Mouse (Mus musculus) thymus, postnatal 4 days (tissue): ENCODE data around the gene Gm5485.

Experiments used
- DNase-seq: peaks from one replicate; pipeline ENCODE4 v3.0.0; 2021

The Gm5485 gene

DNA sequence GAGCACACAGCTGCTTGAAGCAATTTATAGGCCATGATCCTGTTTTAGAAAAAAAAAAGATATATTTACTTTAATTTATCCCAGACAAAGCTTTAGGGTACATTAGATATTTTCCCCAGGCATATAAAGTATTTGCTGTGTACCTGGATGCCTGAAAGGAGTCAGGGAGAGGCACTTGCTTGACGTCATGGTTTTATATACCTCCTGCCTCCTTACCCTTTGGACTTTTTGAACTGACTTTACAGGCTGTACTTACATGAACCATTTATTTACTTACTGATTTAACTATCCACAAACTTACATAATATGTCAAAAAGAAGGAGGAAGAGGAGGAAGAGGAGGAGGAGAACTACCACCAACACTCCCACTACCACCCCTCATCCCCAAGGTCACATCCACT lies at the start of gene Gm5485:
Gene Gm5485, minus strand, starts transcription at position 171 of the 400 bp plus-strand sequence.
- no peak for DNase-seq

DNA sequence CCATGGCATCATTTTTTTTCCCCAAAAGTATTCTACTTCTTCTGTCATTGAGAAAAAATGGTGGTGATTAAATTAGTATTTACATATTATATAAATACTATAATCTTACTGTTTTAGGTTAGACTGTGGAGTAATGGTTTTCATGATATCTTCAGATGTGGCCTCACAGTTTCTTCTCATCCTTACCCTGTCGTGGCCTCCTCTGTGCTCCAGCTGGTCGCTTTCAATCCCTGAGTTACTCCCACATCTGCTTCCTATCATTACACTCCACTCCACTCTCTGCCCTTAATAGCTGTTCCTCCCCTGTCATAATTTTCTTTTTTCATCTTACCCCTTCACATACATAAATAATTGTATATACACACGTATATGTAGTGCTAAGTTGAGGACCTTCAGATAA lies 41.0 kb upstream of the Gm5485 start:
- no peak for DNase-seq

DNA sequence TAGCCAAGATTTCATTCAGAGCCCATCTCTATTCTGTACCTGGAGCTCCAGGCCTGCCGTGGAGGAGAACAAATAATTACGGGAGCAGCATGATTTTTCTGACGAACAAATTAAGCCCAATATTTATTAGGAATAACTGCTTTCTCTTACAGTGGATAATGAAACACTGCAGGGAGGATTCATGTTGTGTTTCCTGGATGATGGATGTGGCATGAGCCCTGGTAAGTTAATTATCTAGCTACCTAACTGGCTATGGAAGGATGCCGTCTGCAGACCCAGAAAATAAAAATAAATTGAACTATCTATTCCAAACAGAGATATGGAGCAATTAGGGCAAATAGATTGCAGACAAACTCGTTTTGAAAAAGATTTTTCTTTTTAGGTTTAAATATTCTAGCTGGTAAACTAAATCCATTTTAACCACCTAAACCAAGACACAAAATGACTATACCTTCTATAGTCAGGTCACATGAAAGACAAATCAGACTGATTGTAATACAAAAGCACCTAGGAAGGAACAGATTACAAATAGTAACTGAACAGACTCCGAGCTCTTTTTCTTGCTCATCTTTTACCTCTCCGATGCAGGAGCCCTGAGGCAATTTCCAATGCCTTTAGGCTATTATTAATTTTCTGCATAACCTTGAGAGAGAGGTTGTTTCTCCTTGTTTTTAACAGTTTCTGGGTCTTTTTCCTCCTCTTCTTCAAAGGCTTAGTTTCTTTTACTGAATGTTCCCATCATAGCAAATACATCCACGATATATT lies 34.1 kb upstream of the Gm5485 start:
- no peak for DNase-seq

DNA sequence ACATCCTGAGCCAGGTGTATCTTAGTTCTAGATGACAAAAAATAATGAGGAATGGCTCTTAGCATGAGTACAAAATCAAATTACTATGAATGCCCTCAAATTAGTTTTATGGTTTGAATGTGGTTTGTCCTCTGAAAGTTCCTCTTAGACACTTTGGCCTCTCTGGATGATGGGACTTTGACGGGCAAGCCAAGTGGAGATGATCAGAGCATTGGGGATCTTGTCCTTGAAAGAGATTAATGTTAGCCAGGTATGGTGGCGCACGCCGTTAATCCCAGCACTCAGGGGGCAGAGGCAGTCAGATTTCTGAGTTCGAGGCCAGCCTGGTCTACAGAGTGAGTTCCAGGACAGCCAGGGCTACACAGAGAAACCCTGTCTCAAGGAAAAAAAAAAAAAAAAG lies 32.4 kb upstream of the Gm5485 start:
- no peak for DNase-seq

DNA sequence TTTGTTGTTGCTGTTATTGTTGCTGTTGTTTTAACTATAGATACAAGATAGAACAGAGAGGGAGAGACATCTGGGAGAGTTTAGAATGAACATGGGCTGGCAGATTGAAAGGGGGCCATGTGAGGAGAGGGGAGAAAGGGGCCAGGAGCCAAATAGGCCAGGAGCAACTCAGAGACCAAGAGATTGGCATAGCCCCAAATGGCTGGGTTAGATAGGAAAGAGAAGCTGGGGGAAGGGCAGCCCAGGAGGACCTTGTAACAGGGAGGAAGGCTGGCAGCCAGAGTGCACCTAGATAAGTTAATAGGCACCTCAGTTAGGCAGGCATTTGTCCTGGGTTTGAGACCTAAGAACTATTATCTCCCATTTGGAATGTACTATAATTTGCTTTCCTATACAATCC lies 25.3 kb upstream of the Gm5485 start:
- DNase-seq: no peak

DNA sequence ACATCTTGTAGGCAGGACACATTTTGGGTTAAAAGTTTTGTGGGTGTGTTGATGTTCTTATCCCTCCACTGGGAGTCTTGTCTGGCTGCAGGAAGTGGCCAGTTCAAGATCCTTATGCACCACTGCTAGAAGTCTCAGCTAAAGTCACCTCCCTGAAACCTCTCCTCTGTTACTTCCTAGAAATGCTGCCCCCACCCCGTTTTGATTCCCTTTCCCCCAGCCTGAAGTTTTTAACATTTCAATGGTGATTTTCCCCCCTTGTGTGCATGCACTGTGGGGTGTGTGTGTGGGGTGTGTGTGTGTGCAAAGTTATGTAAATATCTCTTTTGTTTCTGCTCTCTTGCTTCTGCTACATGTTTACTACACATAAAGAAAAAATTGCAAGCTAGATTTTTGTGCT lies 23.2 kb upstream of the Gm5485 start:
- DNase-seq: no peak

DNA sequence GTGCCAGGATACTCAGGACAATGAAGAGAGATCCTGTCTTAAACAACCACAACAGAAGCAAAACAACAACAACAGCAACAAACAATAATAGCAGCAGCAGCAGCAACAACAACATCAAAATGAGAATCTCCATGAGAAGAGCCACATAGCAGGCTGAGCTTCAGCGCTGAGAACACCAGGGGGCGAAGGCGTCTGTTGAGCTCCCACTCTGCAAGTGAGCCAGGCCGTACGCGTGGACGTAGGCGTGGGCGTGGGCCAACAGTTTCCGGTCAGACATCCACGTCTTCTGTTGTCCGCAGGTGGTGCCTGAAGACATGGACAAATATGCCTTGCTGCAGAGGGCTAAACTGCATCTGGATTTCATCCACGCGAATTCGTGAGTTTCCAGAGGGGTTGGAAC lies 18.8 kb upstream of the Gm5485 start, which contains the start of gene Morc1:
Gene Morc1, plus strand, starts transcription at position 211 of the 400 bp plus-strand sequence.
- peak; percentile 55 for DNase-seq

DNA sequence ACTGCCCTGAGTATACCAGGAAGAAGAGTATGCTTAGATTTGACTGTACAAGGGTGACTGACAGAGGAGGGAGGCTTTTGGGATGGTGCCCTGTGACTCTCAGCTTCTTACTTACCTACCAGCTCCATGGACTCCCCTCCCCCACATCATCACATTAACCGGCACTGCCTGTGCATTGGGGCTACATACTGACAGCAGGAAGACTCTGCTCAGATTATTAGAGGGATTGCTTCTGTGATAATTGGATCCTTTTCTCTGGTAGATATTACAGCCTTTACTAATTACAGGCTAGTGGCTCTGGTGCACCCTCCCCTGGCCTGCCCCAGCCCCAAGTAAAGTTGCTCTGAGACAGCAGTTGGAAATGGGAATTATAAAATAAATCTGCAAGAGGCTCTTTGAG lies 17.2 kb upstream of the Gm5485 start:
- DNase-seq: no peak

DNA sequence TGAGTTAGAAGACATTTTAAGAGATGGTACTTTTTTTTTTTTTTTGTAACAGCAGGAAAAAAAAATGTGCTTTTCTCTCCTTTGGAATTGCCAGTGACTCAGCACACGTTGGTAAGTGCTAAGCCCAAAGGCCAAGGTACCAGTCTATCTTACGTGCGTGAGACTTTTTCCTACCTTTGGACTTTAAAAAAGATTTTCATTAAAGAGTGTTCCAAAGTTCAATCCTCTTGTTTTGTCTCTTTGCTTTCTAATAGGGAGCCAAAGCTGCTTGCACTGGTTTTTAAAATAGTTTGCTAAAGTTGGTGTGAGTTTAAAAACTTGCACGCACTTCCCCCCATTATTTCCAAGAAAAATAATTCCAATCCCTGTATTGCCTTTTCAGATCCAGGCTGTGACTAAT lies 11.9 kb upstream of the Gm5485 start:
- no peak for DNase-seq

DNA sequence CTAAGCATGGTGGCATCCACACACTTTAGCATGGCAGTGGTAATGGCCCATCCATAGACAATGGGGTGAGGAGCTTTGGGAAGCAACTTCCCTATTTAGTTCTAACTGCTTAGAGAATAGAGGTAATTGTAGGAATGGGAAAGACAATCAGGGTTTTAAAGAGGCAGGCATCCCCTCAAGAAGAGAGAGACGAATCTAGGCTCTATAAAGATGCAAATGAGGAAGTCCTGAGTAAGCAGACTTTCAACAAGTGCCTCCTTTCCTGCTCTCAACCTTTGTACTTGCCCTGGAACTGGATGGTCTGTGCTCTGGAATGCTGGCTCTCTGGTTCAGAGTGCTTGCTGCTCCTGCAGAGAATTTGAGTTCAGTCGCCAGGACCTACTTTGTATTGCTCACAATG lies 10.3 kb upstream of the Gm5485 start:
- no peak for DNase-seq

DNA sequence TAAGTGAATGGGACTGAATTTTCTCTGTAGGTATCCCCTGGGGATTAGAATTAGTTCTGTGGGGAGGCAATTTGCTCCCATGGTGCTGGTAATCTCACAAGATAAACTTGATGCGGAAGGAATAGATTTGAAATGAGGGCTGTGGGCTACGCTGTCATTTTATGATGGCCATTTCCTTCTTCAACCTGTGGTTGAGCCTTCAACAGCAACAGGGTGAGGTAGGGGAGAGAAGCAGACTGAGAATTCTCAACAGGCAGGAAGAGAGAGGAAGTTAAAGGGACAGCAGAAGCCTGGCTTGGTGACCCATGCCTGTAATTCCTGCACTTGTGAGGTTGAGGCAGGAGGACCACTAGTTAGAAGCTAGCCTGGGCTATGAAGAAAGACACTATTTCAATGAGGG lies 6.8 kb upstream of the Gm5485 start:
- DNase-seq: no peak

DNA sequence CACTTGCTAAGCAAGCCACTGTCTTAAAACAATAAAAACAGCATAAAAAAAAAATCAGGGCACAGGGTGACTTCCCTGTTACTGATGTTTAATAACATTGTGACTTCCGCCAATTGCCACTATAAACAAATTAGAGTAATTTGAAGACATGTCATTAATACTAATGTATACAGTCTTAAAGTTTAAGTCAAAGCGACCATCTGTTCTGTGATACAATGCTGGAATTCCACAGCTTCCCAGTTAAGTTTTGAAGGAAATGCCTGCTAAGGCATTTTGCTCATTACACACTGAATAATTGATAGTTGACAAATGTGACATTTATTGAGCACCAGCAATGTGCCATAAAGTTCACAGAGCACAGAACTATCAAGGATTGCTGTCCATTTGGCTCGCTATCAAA lies 6.3 kb upstream of the Gm5485 start:
- DNase-seq: no peak

DNA sequence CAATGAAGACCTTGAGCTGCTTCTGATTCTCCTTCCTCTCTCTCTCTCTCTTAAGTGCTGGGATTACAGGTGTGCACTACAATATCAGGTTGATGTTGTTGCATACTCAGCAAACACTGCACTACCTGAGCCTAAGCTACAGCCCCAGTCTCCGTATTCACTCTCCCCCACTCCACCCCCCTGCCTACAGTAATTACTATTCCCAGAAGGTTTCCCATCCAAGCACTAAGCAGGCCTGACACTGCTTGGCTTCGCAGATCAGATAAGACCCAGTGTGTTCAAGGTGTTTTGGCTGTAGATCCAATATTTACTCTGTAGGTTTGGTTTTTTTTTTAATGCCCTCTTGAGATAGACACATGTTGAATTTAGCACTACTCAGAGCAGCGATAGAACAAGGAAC lies 2.1 kb downstream of the Gm5485 start:
- no peak for DNase-seq

DNA sequence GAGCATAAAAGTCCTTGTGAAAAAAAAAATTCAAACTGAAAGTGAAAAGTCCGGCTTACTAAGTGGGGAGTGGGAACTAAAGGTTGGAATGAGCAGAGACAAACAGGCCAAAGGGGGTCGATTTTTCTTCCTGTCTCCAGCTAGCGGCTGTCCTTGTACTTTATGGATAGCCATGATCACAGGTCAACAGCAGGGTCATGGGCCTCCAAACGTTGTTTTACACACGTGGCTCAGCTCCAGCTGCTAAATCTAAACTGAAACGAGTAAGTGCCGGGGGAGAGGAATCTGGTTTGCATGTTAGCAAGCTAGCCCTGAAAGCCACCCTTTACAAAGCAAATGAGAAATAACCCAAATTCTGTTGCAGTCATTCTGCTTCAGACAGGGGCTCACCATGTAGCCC lies 2.6 kb downstream of the Gm5485 start:
- DNase-seq: no peak

DNA sequence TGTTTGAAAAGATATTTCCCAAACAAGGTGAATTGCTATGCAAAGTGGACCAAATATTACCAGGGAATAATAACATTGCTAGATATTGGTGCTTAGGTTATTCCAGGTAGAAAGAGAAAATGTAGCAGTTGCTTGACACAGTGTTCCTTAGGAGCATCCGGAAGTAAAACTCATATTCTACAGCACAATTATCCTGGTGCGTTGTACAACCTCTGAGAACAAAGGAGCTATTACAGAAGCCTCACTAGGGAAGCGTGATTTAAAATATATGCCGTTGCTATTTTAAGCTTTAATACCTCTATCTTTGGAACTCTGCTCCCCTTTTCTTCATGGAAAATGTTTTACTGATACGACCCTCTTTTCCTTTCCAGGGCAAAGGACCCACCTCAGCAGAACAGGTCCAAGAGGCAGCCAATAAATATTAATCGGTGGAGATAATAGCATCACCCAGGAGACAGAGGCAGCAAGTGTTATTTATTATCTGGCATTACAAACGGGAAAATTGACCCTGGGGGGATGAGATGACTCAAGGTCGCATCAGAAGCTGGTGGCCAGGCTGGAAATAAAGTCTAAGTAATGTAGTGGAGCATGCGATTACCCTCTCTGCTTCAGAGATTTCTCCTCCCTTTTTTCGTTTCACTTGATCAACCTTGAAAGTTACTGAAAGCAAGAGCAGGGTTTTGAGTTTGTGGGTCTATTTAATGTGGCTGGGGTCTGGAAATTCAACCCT lies 6.4 kb downstream of the Gm5485 start:
- DNase-seq: no peak

DNA sequence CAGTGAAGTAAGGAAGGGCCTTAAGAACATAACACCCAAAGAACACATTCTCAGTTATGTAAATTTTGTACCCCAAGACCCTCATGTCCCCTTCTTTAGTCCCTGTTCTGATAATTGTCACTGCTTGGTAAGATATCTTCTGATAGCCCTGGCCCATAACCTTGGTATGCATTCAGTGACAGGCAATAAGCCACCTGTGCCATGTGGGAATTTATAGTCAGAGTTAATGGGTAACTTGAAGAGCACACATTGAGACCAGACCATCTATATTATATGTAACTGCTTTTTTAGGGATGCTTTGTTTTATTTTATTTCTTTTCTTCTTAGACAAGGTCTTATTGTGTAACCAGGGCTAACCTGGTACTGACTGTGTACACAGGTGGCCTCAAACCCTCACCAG lies 8.2 kb downstream of the Gm5485 start:
- DNase-seq: no peak

DNA sequence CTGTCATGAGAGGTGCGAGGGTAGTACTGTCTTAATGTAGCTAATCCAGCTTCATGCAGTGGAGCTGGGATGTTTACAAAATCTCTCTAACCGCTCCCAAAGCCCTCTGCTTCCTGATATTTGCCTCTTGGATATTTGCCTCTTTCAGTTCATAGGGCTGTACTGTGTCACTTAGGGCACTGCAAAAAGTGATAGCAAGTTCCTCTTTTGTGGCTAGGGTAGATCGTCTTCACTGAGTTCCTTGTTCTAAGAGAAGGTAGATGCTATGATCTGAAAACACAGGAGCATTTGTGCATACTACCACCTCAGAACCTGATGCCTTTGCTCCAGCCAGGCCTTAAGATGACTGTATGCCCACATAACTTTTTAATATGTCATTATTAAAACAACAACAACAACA lies 8.8 kb downstream of the Gm5485 start:
- DNase-seq: no peak

DNA sequence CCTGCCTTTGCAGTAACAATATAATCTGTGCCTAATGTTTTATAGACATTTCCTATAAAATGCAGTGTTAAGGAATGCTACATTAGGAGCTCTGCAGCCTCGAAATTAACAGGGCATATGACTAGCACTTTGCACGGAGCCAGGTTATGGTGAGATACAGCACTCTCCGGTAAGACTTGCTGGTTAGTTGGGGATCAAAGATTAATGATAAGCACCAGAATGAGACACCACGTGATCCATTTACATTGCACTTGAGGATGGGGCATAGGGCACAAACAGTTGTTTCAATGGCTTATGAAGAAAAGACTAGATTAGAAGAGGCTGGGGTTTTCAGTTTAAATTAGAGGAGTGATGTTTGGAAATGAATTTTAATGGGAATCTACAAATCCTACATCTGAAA lies 9.3 kb downstream of the Gm5485 start:
- no peak for DNase-seq

DNA sequence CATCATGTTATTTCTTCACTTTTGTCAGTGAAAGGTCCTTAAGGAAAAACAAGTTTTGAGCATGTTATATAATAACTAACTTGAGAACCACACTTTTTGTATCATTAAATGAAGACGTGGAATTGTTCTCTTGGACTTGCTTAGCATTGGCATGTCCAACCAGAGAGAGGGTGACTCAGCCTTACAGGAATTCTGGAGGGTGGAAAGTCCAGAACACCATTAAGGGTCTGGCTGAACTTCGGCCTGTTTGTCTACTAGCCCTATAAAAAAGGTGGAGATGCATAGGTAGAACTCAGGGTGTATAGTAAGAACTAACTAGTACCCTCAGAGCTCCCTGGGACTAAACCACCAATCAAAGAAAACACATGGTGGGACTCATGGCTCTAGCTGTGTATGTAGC lies 16.9 kb downstream of the Gm5485 start:
- no peak for DNase-seq

DNA sequence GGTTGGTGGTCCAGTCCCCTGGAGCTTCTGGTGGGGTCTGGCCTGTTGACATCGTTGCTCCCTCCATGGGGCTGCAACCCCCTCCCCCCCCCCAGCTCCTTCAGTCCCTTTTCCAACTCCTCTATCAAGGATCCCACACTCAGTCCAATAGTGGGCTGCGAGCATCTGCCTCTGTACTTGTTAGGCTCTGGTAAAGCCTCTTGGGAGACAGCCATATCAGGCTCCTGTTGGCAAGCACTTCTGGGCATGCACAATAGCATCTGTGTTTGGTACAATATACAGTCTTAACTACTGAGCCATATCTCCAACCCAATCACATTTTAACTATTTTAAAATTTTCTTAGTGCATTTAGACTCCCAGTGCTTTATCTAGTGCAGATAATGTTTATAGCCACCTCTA lies 25.2 kb downstream of the Gm5485 start:
- no peak for DNase-seq

DNA sequence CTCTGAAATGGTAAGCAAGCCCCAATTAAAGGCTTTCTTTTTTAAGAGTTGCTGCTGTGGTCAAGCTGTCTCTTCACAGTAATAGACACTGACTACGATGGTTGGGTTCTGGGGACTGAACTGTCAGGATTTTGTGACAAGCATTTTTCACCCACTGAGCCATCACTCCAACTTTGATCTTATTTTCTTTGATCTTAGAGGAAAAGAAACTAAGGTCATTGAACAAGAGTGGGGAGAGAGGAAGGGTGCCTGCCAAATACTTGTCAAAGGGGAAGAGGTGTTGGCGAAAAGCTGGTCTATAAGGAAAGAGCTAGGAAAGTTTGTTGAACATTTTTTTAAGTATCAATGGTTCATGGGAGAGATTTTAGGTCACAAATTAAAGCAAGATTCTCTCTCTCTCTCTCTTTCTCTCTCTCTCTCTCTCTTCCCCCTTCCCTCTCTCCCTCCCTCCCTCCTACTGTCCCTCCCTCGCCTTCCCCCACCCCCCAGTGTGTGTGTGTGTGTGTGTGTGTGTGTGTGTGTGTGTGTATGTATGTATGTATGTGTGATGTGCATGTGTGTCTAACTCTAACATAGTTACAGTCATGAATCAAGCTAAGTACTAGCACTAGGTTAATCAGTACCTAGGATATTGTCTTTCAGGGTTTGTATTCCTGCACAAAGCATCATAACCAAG lies 28.5 kb downstream of the Gm5485 start:
- no peak for DNase-seq

DNA sequence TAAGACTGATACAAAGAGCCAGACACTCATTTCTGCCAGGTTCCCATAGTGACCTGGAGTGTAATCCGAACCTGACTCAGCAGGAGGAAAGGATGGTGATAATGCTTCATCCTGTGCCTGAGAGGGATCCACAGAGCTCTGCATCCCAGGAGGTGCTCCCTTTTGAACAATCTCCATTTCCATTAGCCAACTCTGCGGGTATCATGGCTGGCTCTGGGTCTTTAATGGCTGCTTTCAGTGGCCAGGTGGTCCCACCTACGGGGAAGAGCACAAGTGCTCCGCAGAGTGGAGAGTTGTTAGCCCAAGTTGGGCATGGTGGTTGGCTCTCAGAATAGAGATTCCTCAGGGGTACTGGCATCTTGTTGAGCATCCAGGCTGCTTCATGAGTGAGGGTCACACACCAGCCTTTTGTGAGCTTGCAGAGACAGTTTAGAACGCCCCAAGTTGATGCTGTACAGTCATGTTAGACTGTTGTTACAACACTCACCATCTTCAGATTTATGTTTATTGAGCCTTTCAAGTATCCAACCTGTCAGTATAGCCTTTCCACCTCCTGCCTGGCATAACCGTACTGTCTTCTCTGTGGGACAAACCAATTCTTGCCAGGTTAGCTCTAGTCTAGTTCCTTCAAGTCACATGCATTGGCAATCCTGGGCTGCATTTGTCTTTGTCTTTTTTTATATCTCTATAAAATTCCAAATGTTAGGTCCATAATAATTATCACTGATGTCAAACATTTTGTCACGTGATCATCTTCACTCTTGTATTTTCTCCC lies 38.3 kb downstream of the Gm5485 start:
- DNase-seq: no peak

DNA sequence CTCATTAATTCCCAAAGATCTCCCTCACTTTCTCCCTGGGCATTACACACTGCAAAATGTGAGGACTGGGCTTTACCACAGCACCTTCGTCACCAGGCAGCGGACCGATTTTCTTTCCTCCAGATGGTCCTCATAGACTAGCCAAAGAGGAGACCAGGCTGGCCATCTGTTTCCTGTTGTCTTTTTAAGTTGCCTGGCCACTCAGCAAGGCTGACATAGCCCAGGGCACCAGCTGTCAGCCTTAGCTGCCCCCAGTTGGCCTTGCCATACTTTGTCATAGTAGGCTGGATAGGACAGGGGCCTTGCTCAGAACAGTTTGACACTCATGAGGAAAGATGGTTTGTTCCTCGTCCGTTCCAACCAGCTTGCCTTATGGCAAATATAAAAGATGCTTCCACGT lies 39.8 kb downstream of the Gm5485 start:
- no peak for DNase-seq
